Mouse (Mus musculus): ENCODE results near the gene Setx.

DNA sequence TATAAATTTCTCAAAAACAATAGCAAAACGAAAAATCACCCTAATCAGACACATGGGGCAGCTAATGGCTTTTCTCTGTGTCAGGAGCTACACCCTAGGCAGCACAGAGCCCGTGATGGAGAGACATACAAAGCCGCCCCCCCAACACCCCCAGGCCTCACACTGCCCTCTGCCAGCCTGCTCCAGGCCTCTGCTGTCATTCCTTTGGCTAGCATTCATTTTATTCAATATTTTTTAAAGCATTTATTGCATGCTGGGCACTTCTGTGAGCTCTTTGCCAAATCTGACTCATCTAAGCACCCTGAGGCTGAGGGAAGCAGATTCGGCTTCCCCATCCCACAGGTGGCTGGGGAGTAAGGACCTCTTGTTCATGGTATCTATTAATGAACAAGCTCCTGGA is 102.7 kb downstream of the Setx start:
- TF ChIP-seq CTCF (IDR thresholded peaks at IDR 0.05; ENCODE audit: low read depth, low read length) (no peak), POLR2A (IDR thresholded peaks at IDR 0.05; ENCODE audit: insufficient read depth, low read length) (no peak), EP300 (IDR thresholded peaks at IDR 0.05; ENCODE audit: insufficient read depth, low read depth, low read length) (no peak)

Measured in ES-Bruce4 (cell line).